Mouse (Mus musculus): Measurements from ENCODE around the gene Gm12887.

Gene Gm12887

GRCm38 (mm10) chr4:121622003-121622402, at the start of gene Gm12887:
Gene Gm12887 (minus strand): TSS chr4:121622103.
- no peak for DNase-seq

DNA sequence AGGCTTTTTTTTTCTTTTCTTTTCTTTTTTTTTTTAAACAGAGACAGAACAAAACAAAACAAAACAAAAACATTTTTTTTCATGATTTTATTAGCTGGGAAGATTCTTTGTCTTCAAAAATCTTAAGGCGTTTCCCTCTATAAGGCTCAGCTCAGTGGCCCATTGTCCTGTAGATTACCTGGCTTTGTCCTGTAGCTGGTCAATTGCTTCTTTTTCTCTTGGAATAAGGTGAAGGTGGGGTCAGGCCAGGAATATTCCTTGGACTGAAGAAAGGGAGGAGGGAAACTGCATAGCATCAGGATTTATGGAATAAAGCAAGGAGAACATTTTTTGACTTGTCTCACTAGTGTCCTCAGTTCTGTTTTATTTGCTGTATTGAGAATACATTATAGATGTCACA, 35.1 kb upstream of the Gm12887 start:
- no peak for DNase-seq
